Mouse (Mus musculus): ENCODE measurements around the gene Grik2.

DNA sequence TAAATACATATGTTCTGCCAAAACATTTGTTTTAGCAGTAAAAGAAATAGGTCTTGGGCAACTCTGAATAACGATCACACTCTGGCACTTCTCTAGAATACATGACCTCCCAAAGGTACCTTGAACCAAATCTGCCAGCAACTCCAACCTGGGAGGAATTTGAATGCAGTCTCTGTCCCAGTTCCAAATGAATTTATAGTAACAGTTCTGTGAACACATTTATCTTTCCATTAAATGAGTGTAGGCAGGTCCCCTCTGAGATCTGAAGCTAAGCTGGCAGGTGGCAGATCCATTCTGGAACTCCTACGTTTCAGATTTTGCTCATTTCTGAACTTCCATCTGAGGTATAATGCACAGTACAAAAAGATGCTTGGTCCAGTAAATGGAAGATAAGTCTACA lies 352.3 kb downstream of the Grik2 start:
- TF ChIP-seq CTCF (IDR thresholded peaks at IDR 0.05; ENCODE audit: low read depth) (no peak), EP300 (IDR thresholded peaks at IDR 0.05; ENCODE audit: low read depth) (no peak)

All from heart, postnatal 0 days (tissue).